Mouse (Mus musculus) spleen, postnatal 14 days (tissue): ENCODE measurements around the gene Lpp.

Experiments used
- DNase-seq, 2 experiments: peaks; one replicate each; pipeline ENCODE4 v3.0.0; 2021 to 2022; ENCODE audit warnings: low spot score in 2 of 2

Gene Lpp

DNA sequence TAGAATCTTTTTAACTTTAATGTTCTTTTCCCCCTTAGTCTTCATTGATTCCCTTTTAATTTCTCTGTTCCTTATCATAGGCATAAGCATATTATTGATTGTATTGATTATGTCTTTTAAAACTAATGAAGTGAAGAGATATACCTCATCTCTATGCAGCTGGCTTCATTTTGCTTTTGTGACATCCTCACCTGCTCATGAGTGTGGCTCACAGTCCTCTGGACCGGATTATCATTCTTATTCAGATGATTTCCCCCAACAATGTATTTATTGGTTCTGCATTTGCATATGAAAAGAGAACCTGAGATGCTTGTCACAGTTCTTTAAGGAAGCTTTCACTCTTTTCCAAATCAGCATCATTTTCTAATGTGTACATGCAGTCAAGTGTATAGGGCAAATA lies 408.5 kb downstream of the Lpp start:
- no peak for DNase-seq

DNA sequence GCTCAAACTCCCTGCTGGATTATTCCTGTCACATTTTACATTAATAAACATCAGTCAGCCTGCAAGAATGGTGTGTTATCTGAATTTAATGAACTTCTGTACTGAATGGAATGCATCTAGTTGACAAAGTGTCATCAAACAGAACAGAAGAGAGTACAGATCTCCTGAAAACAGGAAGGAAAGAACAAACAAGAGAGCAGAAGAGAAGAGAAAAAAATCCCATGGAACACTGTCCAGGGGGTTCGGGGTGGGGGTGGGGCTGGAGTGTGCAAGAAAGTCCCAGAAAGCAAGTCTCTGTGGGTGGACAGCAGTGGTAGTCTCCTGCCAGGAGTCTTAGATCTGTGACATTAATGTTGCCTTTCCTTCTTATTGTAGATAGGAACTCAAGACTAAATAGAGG lies 412.8 kb downstream of the Lpp start:
- DNase-seq: no peak

DNA sequence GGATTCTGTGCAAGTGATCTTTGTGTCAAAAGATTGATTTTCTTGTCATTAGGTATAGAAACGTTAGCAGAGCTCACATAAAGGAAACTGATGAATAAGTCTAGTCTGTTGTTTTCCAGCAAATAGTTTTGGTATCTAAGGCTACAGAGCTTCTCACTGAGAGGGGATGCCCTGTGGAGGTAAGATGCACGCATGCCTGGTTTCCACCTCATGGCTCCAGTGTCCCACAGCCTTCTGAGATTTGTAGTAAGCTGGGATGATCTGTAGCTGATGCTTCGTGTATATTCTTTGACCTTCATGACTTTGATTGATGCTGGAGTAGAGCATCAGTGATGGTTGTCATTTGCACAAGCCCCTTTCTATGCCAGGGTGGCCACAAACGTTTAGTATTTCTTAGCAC lies 414.3 kb downstream of the Lpp start:
- DNase-seq: no peak

DNA sequence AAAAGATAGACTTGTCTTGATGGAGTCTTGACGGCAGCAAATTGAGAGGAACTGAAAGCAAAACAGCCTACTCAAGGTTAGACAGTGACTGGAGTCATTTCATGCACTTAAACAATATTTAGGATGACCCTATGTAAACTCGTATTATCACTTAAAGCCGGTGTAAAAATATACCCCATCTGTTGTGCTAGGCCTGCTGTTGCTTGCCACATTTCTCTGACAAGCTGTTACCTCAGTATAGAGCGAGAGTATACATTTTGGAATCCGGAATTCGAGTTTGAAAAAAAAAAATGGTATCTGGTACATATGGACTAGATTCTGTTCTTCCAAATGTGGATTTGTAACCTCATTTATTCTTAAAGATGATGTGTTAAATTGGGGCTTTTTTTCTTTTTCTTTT lies 416.5 kb downstream of the Lpp start:
- DNase-seq: no peak

GRCm38 (mm10) chr16:24816621-24817020 lies 423.3 kb downstream of the Lpp start:
- DNase-seq: no peak

DNA sequence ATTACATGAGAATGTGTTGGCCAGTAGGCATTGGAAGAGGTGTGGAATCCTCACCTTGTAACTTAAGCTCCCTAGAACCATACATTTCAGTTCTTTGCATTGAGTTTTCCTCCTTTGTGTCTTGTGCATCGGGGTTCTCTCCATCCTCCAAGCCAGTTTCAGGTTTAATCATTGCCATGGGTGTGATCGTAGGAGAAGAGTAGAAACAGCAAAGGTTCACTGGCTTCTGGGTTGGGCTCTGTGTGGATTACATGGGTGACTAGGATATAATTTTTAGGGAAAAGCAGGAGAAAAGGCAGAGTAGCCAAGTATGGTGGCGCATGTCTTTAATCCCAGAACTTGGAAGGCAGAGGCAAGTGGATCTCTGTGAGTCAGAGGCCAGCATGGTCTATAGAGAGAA lies 424.1 kb downstream of the Lpp start:
- no peak for DNase-seq

- no peak for DNase-seq
Measured at GRCm38 (mm10) chr16:24819127-24819526, 425.8 kb downstream of the Lpp start.

- DNase-seq: no peak
Measured at GRCm38 (mm10) chr16:24822182-24822875, 429.0 kb downstream of the Lpp start.

GRCm38 (mm10) chr16:24822918-24823317 lies 429.6 kb downstream of the Lpp start:
- no peak for DNase-seq

GRCm38 (mm10) chr16:24826390-24826789 lies 433.1 kb downstream of the Lpp start:
- DNase-seq: no peak

DNA sequence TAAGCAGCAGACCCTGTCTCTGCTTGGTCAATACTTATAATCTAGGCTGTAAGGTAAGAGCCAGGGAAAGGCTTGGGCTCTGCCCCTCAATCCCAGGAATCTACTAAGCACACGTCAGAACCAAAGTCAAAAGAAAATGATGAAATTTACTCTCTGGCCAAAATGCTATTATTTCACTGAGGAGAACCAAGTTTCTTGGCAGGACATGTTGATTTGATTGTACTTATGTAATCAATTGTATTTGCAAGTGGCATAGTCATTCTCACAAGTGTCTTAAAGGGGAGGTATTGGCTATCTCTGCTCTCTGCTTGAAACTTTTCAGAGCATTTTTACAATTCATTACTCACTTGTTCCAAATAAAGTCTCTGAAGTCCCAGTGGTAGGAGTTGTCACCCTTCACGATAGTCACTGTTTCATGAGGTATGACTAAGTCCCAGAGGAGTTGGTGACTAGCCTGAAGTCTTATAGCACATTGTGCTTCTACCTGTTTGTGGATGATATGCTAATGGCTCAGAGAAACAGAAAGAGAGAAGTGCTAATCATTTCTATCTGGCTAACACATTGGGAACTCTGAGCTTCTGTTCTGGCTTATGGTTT lies 435.0 kb downstream of the Lpp start:
- DNase-seq: no peak

DNA sequence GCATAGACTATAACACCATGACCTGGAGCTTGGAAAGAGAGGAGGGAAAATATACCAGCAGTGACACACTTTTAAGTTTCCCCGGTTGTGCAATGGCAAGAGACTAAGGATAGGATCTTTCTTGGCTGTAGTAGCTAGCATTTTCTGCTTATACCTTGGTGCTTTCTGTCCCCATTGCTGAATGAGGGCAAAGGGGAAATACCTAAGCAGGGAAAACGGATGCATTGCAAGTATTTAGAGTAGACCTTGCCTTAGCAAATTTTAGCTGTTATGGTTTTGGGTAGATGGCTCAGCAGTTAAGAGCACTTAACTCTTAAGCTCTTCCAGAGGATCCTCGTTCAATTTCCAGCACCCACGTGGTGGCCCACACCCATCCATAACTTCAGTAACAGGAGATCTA lies 436.6 kb downstream of the Lpp start:
- DNase-seq: no peak

DNA sequence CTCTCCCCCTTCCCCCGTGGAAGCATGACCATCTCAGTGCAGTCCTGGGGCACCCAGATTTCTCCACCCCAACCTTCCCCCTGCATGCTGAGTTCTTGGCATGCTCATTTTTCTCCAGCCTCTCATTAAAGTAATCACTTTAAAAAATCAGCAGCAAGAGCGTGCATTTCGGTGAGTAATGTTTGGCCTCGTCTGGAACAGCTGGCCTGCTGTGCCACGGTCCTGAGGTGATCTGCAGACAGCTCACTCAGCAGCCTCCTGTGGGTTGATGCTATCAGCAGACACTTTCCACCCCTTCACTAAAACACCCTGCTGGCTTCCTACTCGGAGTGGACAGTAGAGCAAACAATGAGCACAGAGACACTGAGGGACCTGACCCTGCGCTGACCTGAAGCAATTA lies 437.6 kb downstream of the Lpp start:
- no peak for DNase-seq

DNA sequence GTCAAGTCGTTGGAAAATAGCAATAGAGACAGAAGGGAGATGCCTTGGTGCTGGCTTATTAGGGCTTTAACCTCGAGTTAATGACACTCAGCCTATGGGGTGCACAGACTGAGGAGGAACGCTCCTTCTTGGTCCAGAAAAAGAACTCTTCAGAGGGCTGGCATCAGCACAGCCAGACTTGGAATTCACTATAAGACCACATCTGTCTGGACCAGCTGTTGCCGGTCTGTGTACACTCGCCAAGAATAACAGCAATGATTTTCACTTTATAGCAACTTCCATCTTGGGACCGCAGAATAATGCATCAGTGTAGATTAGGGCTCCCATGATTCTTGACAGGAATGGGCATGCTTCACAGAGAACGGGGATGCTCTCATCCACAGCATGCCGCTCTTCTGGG lies 439.9 kb downstream of the Lpp start:
- no peak for DNase-seq

GRCm38 (mm10) chr16:24834536-24834935 lies 441.2 kb downstream of the Lpp start:
- DNase-seq: no peak

GRCm38 (mm10) chr16:24836550-24836949 lies 443.2 kb downstream of the Lpp start:
- no peak for DNase-seq

- DNase-seq: no peak
Measured at GRCm38 (mm10) chr16:24839018-24839417, 445.7 kb downstream of the Lpp start.

- DNase-seq: no peak
Measured at GRCm38 (mm10) chr16:24840073-24840472, 446.8 kb downstream of the Lpp start.

GRCm38 (mm10) chr16:24846141-24846540 lies 452.8 kb downstream of the Lpp start:
- DNase-seq: no peak

DNA sequence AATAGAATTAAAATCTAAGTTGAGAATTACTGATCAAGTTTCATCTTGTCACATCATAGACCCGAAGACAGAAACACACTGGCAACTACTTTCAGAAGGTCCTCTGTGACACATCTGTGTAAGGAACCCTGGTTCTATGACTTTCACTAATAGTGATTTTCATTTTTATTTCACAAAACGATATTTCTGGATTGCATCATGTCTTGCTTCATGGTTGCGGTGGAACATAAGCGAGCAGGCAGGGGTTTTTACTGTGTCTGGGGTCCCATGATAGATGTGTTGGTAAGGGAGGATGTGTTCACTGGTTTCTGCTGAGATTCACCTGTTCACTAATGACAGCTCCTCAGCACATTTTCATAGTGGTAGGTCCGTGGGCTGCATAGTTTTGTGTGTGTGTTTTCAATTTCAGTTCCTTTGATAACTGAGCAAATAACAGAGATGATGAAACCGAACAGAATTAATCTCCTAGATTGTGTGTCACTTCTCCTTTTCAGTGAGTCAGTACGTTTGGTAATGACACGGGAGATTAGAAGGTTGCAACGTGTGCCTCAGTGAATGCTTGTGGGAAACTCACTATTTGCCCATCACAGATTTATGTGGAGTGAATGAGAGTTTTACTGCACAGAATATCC lies 466.3 kb downstream of the Lpp start:
- DNase-seq: no peak

DNA sequence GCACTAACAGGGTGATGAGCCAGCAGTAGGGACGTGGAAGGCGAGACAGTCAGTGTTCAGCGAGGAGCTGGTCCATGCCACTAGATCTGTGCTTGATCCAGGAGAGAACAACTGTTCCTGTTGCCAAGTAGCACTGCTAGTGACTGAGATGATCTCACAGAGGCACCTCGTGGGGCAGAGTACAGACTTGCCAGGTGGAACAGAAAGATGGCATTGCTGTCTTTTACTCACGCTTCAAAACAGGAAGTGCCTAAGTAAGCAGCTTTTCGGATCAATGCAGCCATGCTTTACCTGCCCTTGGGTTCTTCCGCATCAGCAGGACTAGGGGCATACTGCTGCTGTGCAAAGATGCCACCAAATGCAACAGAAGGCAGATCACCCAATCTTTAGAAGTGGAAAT lies 467.1 kb downstream of the Lpp start:
- DNase-seq: no peak

DNA sequence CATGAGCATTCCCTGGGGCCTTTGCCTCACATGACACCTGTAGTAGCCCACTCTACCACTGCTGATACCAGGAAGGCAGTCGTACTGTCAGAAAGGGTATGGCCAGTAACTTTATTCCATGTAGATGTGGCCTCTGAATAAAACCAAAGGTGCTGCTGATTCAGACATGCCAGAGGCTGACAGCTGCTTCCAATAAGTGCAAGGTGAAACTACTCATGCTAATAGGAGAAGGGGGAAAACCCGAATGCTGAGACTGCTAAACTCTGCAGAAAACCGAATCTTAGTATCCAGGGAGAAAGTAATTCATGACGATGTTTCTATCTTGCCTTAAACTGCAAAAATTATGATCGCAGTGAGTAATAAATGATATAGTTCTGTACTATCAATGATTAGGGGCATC lies 468.1 kb downstream of the Lpp start:
- DNase-seq: no peak

- peak in 1 of 2 experiments; percentile 15 for DNase-seq
Measured at GRCm38 (mm10) chr16:24874235-24874634, 480.9 kb downstream of the Lpp start.
